Mouse (Mus musculus) cerebral cortex, adult 2 months (tissue): ENCODE data around the gene Gm572.

Source experiments
- WGBS: fragments of 180-500 bp; shearing (Covaris S2); methylation state at CpG from one replicate; pipeline ENCODE4 v1.1.7; 2018; 5-methylcytosine and 5-hydroxymethylcytosine counted together

Gene Gm572

GRCm38 (mm10) chr4:148664021-148664420 lies 20.9 kb downstream of the Gm572 start:
- 75% methylated on average over 6 of the region's 6 CpGs for WGBS

DNA sequence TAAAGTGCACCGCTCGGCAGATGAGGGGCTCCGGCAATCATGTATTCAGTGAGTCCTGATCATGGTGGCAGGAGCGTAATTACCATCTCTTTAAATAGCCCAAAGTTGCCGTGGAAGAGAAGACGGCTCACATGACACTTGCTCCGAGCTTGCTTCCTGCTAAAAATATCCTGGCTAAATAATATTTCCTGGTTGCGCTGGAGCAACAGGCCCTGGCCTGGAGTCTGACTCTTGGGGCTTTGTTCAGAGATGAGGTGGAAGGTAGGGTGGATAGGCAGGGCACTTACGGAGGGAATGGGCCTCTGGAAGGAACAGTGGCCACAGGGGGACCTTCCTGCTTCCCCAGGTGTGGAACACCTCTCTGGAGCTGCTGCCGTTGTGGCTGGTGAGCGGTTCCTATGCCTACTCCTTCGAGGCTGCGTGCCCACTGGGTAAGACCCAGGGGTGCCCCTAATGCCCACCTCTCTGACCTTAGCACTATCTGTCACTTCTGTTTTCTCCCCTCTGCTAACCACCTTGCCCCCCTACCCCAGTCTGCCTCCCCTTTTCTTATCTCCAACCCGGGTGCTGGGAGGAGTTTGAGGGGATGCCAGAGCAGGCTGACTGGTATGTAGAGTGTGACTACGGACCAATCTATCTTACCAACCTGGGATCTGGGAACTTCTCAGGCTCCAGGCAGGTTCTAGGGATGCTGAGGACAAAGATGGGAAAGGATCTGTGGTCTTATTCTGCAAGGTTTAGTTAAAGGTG lies 24.1 kb downstream of the Gm572 start:
- WGBS = 75% methylated on average over 15 of the region's 15 CpGs

- WGBS = 36% methylated on average over 16 of the region's 16 CpGs
These were observed 28.3 kb downstream of the Gm572 start for GRCm38 (mm10) chr4:148671230-148671947.

- WGBS = 69% methylated on average over 7 of the region's 7 CpGs
These were observed 31.9 kb downstream of the Gm572 start for GRCm38 (mm10) chr4:148675043-148675442.

DNA sequence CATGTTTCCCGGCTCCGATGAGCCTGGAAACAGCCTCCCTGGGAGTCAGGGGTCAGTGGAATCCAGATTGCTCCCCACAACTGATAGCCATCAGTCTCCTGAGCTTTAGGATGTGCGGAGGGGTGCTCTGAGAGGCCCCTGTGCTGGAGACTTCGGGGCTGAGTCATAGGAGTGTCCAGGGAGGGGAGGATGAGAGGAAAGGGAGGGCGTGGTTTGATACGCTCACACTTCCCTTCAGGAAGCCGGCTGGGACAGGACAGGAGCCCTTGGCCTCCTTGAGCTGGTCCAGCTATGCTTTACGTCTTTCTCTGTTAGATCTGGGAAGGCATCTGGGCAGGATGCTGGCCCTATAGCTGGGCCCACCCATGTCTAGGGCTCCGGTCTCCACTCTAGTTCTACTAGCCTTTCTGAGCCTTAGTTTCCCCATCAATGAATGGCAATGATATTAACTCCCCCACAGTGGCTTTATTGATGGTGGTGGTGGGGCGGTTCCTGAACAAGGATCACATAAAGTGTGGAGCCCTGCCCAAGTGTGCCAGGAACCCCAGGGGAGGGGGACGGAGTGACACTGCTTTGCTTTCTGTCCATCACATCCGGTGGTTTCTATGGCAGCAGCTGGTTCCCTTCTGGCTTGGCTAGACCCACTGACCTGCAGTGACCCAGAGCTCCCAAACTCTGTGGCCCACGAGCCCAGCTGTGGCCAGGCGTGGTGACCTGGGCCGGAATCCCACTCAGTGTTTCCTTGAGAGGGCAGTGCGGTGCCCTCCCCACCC lies 33.3 kb downstream of the Gm572 start:
- 69% methylated on average over 15 of the region's 16 CpGs for WGBS

DNA sequence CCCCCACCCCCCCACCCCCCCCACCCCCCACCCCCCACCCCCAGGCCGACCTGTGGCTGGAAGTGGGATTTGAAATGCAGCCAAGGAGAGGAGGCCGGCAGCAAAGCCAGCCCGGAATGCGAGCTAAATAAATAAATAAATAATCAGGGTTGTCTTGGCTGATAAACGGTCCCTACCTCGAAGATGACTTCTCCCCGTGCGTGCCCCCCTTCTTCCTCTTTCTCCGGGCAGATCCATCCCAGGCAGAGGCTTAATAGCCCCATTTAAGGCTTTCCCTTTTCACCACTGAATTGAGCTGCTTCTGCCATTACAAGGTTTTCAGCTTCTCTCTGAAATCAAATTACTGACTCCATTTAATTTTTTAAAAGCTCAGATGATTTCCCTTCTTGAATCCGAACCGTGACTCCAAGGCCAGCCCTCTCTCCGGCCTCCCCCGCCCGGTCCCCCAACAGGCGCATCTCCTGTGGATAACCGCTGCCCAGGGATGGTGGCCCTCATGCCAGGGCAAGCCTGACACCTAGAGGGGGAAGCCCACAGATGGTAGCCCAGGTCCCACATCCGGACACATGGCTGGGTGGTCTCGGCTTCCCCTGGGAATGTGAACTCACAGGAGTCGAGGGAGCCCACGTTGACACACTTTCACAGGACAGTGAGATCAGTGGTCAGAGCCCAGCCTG lies 34.0 kb downstream of the Gm572 start:
- WGBS = 56% methylated on average over 20 of the region's 20 CpGs

- 97% methylated on average over 7 of the region's 7 CpGs for WGBS
These were observed 35.0 kb downstream of the Gm572 start for GRCm38 (mm10) chr4:148678105-148678504.

DNA sequence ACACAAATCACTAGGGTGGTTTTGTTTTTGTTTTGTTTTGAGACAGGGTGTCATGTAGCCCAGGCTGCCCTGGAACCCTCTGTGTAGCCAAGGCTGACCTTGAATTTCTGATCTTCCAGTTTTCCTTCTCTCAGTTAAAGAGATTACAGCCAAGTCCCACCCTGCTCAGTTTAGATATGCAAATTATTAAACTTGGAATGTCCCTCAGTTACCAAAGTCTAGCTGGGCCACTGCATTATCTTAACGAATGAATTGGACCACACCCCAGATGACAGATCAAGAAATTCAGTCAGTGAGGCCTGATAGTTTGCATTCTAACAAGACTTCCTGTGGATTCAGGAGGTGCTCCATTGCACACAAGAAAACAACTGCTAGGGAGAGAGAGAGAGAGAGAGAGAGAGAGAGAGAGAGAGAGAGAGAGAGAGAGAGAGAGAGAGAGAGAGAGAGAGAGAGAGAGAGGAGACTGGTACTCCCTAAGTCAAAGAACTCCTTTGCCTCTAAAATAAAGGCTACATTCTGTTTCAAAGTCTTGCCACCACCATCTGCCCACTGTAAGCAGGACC lies 37.5 kb downstream of the Gm572 start:
- WGBS = 32% methylated on average over 1 of the region's 1 CpGs

- WGBS = 25% methylated on average over 8 of the region's 8 CpGs
These were observed 38.3 kb downstream of the Gm572 start for GRCm38 (mm10) chr4:148681429-148681828.

- 95% methylated on average over 4 of the region's 4 CpGs for WGBS
These were observed 39.8 kb downstream of the Gm572 start for GRCm38 (mm10) chr4:148682961-148683360.

DNA sequence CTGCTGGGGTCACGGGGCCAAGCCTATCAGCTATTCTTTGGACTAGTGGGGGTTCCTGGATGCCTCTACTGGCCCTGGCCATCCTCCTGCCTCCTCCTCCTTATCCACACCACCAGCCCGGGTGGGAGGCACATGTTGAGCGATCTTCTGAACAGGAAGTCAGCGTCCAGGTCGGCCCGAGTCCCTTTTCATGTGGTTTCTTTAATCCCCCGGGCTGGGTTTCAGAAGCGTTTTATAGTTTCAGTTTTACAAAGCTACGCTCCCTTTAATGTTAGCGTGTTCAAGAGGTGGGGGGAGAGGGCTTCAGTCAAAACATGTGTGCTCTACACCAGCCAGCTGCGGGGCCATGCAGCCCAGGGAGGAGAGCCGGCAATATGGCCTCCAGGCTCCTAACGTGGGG lies 40.4 kb downstream of the Gm572 start:
- WGBS = 86% methylated on average over 13 of the region's 13 CpGs

- WGBS = 46% methylated on average over 14 of the region's 14 CpGs
These were observed 43.4 kb downstream of the Gm572 start for GRCm38 (mm10) chr4:148686491-148686941.

DNA sequence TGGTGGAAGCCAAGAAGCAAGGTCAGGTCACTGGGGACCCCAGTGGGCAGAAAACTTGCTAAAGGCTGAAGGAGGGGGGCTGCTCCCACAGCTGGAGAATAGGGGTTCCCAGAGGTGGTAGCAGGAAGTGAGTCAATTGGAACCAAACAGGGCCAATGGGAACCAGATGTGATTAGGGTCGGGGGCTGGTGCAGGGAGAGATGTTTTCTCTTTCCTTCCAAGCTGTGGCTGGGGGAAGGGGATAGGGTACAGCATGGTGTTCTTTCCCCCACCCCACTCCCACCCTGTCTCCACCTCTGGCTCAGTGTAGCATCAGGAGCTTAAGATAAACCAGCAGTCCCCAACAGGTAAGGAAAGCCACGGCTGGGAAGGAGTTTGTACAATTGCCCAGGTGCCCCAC lies 45.0 kb downstream of the Gm572 start:
- WGBS = 63% methylated on average over 2 of the region's 2 CpGs

DNA sequence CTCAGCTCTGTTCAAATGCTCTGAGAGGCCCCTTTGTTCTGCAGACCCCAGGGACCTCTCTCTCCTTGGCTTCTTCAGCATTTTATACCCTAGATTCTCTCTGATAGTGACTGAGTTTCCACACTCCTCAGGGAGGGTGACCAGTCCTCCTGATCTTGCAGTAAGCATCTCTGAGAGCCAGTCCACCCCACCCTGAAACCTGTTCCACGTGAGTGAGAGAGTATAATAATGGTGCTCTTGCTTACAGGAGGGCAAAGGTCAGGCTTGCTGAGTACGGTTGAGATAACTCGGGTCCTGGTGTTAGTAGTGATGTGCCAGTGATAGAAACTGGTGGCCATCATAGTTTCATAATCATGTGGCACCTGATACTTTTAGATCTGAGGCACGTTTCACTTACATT lies 48.1 kb downstream of the Gm572 start:
- 88% methylated on average over 4 of the region's 4 CpGs for WGBS

DNA sequence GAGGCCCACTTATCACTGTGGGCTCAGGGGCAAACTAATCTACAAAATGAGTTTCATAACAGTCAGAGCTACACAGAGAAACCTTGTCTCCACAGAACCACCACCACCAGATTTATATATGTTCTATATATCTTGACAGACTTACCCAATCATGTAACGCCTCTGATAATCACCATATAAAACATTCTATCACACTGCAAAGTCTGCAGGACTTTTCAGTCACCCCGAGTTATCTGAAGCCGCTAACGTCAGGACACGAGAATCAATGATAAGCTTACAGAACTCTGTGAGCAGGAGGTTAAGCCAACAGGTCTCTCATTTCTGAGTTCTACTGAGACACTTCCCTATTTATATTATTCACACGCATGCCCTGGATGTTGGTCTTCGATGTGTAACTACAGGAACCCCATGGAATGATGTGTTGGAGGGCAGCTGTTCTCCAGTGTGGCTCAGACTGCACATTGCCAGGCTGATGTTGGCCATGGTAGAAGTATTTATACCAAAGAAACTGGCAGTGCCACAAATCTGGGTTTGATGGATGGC lies 50.4 kb downstream of the Gm572 start:
- WGBS = 93% methylated on average over 7 of the region's 7 CpGs

DNA sequence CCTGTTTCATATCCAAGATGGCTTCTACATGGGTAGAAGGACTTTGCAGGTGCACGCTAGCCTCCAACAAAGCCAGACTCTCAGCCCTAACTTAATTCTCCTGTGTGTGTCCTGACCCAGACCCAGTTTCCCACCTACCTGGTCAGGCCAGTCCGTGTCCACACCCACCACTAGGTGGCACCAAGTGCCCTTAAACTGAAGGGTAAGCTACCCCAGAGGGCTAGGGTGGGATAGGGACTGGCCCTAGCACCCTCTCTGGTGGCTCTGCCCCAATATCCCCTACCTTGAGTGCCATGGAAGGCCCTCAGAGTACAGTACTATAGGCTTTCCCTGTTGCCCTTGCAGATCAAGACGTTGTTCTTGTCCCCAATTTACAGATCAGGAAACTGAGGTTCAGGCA lies 61.6 kb downstream of the Gm572 start:
- 57% methylated on average over 3 of the region's 3 CpGs for WGBS

- 75% methylated on average over 11 of the region's 11 CpGs for WGBS
These were observed 65.7 kb downstream of the Gm572 start for GRCm38 (mm10) chr4:148708836-148709235.

DNA sequence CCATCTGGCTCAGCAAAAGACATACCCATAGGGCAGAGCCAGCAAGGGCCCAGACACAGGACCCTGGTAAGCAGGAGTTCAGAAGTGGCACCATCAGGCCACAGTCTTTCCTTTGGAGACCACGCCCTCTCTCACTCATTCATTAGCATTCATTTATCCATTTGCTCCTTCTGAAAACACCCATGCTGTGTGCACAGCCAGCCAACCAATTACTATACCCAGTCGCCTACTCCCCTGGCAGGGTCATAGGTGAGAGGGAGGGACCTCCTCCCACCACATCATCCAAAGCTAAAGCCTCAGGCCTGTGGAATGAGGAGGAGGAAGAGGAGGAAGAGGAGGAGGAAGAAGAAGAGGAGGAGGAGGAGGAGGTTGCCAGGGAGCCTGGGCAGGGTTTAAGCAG lies 67.3 kb downstream of the Gm572 start:
- WGBS = 74% methylated on average over 2 of the region's 2 CpGs

GRCm38 (mm10) chr4:148711323-148711722 lies 68.2 kb downstream of the Gm572 start:
- WGBS = 36% methylated on average over 9 of the region's 10 CpGs

DNA sequence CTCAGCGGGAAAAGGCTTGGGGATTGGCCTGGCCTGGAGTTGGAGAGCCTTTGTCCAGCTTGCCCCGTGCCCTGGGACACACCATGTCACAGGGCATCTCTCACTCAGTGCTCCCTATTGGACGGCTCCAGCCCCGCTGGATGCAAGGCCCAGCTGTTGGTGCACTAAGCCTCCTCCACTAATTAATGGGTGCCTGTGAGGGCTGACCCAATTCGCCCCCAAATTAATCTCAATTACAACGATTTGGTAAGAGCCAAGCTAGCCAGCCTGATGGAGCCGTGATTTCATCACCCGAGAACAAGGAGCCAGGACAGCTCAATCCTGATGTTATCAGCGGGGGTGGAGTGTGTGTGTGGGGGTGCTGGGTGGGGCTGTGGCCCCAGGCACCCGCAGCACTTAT lies 69.5 kb downstream of the Gm572 start:
- WGBS = 58% methylated on average over 10 of the region's 10 CpGs

GRCm38 (mm10) chr4:148714064-148714463 lies 70.9 kb downstream of the Gm572 start:
- WGBS = 84% methylated on average over 8 of the region's 8 CpGs
